ENCODE assay signal across 24 mouse cellular contexts in the genomic region with DNA sequence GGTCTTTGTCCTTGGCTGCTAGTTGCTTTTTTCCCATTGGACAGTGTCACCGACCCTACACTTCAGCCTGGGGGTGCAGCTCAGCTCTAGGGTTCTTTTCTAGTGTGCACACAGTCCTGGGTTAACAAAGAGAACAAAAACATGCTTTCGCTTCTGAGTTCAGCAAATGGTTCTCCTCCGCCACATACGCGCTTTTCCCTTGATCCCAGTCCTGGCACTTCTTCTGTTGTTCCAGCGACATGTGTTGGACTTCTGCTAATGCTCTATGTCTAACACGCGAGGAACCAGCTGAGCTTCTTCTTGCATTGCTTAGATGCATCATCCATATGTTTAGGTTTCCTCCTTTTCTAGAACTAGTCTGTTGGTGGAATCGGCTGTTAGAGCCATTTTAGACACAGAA. TPM values are rescaled to one million over a fixed set of nuclear protein-coding genes. Genes with fewer than 3 reads are reported as not detected.
DNase-seq lines count a peak whose midpoint lies in the region; ATAC-seq and TF ChIP-seq lines count a peak whose summit lies in the region.
"Had no signal": no experiment of that assay in that cellular context is flagged by ENCODE, and none has a peak within 500 bp of the region (broad histone marks: within the 10 kb centered on the region; RNA-seq: fewer than 3 reads in every experiment).

No protein-coding gene starts in this region.

- TF ChIP-seq CTCF in brain, embryonic 14.5 days (IDR thresholded peaks at IDR 0.05; ENCODE audit: borderline replicate concordance, extremely low read depth, insufficient read depth, insufficient read length), result no peak

- 0 out of 2 replicates have a peak, but pooled peaks cover 6% of the 10 kb centered on the region for H3K9me3 ChIP-seq in kidney, embryonic 14.5 days (ENCODE audit: control insufficient read depth, low read length)
- no peaks in the 10 kb centered on the region for H3K9me3 ChIP-seq in embryonic facial prominence, embryonic 14.5 days (ENCODE audit: control insufficient read depth, low read length)
- H3K9me3 ChIP-seq in stomach, embryonic 14.5 days (ENCODE audit: control insufficient read depth, low read depth, low read length), result no peaks in the 10 kb centered on the region
- H3K9me3 ChIP-seq: heart, embryonic 15.5 days; hindbrain, embryonic 15.5 days; intestine, embryonic 15.5 days; kidney, embryonic 15.5 days; limb, embryonic 12.5 days; midbrain, embryonic 13.5 days had no signal

- DNase-seq in kidney, postnatal 4 days, result peak; percentile 27 to 49
- DNase-seq in brain, embryonic 14.5 days (ENCODE audit: low read depth), result peak; percentile 38
- DNase-seq in embryonic facial prominence, embryonic 14.5 days (ENCODE audit: low spot score), result peak; percentile 69
- no peak for DNase-seq in embryo, embryonic 10 days (ENCODE audit: low spot score)
- DNase-seq in right cerebral cortex, postnatal 36 days (ENCODE audit: low spot score in 2 of 2), result no peak
- DNase-seq: adrenal gland, postnatal 36 days; cerebellum, adult 9-10 months; gastrocnemius, postnatal 10 days; heart, adult 2 months; heart, postnatal 4 days; thymus, adult 2 months had no signal

- H3K4me3 ChIP-seq in kidney, embryonic 14.5 days (ENCODE audit: low read length), result no peak overlapping the region
- H3K4me3 ChIP-seq in embryonic facial prominence, embryonic 14.5 days (ENCODE audit: low read depth, low read length), result no peak overlapping the region
- no peak overlapping the region for H3K4me3 ChIP-seq in stomach, embryonic 14.5 days (ENCODE audit: low read depth, low read length)
- H3K4me3 ChIP-seq: forebrain, embryonic 10.5 days; heart, adult 2 months; heart, embryonic 15.5 days; hindbrain, embryonic 15.5 days; intestine, embryonic 15.5 days; kidney, embryonic 15.5 days; left cerebral cortex, adult 2 months; limb, embryonic 12.5 days; midbrain, embryonic 13.5 days had no signal

- H3K36me3 ChIP-seq in kidney, embryonic 14.5 days (ENCODE audit: control insufficient read depth, insufficient read depth, low read length), result no peaks in the 10 kb centered on the region
- no peaks in the 10 kb centered on the region for H3K36me3 ChIP-seq in embryonic facial prominence, embryonic 14.5 days (ENCODE audit: control insufficient read depth, insufficient read depth, low read length)
- H3K36me3 ChIP-seq in stomach, embryonic 14.5 days (ENCODE audit: control insufficient read depth, insufficient read depth, low read length), result no peaks in the 10 kb centered on the region
- H3K36me3 ChIP-seq: forebrain, embryonic 10.5 days; heart, embryonic 15.5 days; hindbrain, embryonic 15.5 days; intestine, embryonic 15.5 days; kidney, embryonic 15.5 days; limb, embryonic 12.5 days; midbrain, embryonic 13.5 days had no signal

- no peak overlapping the region for H3K27ac ChIP-seq in kidney, embryonic 14.5 days (ENCODE audit: low read depth, low read length)
- H3K27ac ChIP-seq in embryonic facial prominence, embryonic 14.5 days (replicated peaks; ENCODE audit: low read depth, low read length), result peak overlapping the region; percentile 61; the same call in 1 of the 2 replicates
- peak overlapping the region; percentile 29; the same call in 1 of the 2 replicates for H3K27ac ChIP-seq in stomach, embryonic 14.5 days (ENCODE audit: low read length)
- H3K27ac ChIP-seq: forebrain, embryonic 10.5 days; heart, adult 2 months; heart, embryonic 15.5 days; hindbrain, embryonic 15.5 days; intestine, embryonic 15.5 days; kidney, embryonic 15.5 days; left cerebral cortex, adult 2 months; limb, embryonic 12.5 days; liver, embryonic 14.5 days; midbrain, embryonic 13.5 days had no signal

- WGBS in kidney, embryonic 14.5 days, result 80% methylated on average over 9 of the region's 9 CpGs
- 79% methylated on average over 9 of the region's 9 CpGs for WGBS in embryonic facial prominence, embryonic 14.5 days
- 78% methylated on average over 9 of the region's 9 CpGs for WGBS in stomach, embryonic 14.5 days

- no peak overlapping the region for H3K4me2 ChIP-seq in kidney, embryonic 14.5 days (replicated peaks; ENCODE audit: low read depth, low read length)
- H3K4me2 ChIP-seq in embryonic facial prominence, embryonic 14.5 days (ENCODE audit: low read depth, low read length), result no peak overlapping the region
- no peak overlapping the region for H3K4me2 ChIP-seq in stomach, embryonic 14.5 days (replicated peaks; ENCODE audit: low read depth, low read length)
- H3K4me2 ChIP-seq: heart, embryonic 15.5 days; hindbrain, embryonic 15.5 days; intestine, embryonic 15.5 days; kidney, embryonic 15.5 days; limb, embryonic 12.5 days; midbrain, embryonic 13.5 days had no signal

- no peak overlapping the region for H3K9ac ChIP-seq in kidney, embryonic 14.5 days (ENCODE audit: low read depth, low read length)
- H3K9ac ChIP-seq in embryonic facial prominence, embryonic 14.5 days (ENCODE audit: low read depth, low read length), result no peak overlapping the region
- no peak overlapping the region for H3K9ac ChIP-seq in stomach, embryonic 14.5 days (replicated peaks; ENCODE audit: low read depth, low read length)
- H3K9ac ChIP-seq: heart, embryonic 15.5 days; hindbrain, embryonic 15.5 days; intestine, embryonic 15.5 days; kidney, embryonic 15.5 days; limb, embryonic 12.5 days; liver, embryonic 14.5 days; midbrain, embryonic 13.5 days had no signal

- no peak for TF ChIP-seq POLR2A in brain, embryonic 14.5 days (IDR thresholded peaks at IDR 0.05; ENCODE audit: borderline replicate concordance, extremely low read depth, insufficient read depth, insufficient read length, poor library complexity, severe bottlenecking)

- ATAC-seq in kidney, embryonic 14.5 days (ENCODE audit: low FRiP score, low TSS enrichment), result no peak
- ATAC-seq in embryonic facial prominence, embryonic 14.5 days (ENCODE audit: low read depth), result no peak
- ATAC-seq in stomach, embryonic 14.5 days (ENCODE audit: insufficient number of reproducible peaks, insufficient read depth, low FRiP score, low read depth), result no peak; the same call in 1 of the 2 replicates
- ATAC-seq: intestine, embryonic 15.5 days; midbrain, embryonic 13.5 days had no signal

- H3K27me3 ChIP-seq in kidney, embryonic 14.5 days (ENCODE audit: control insufficient read depth, insufficient read depth, low read length), result no peaks in the 10 kb centered on the region
- H3K27me3 ChIP-seq in embryonic facial prominence, embryonic 14.5 days (replicated peaks; ENCODE audit: control insufficient read depth, insufficient read depth, low read length), result no peaks in the 10 kb centered on the region
- no peaks in the 10 kb centered on the region for H3K27me3 ChIP-seq in stomach, embryonic 14.5 days (ENCODE audit: control insufficient read depth, insufficient read depth, low read length)
- H3K27me3 ChIP-seq: heart, embryonic 15.5 days; hindbrain, embryonic 15.5 days; intestine, embryonic 15.5 days; kidney, embryonic 15.5 days; limb, embryonic 12.5 days; midbrain, embryonic 13.5 days had no signal

- H3K4me1 ChIP-seq in kidney, embryonic 14.5 days (ENCODE audit: control insufficient read depth, insufficient read depth, low read length), result no peaks in the 10 kb centered on the region
- H3K4me1 ChIP-seq in embryonic facial prominence, embryonic 14.5 days (ENCODE audit: control insufficient read depth, insufficient read depth, low read length), result peaks cover 3% of the 10 kb centered on the region; the same call in 1 of the 2 replicates
- H3K4me1 ChIP-seq in stomach, embryonic 14.5 days (ENCODE audit: control insufficient read depth, insufficient read depth, low read length), result no peaks in the 10 kb centered on the region
- H3K4me1 ChIP-seq: heart, embryonic 15.5 days; hindbrain, embryonic 15.5 days; intestine, embryonic 15.5 days; limb, embryonic 12.5 days; midbrain, embryonic 13.5 days had no signal

RNA-seq across cellular contexts. Expression of gene 1700012B07Rik, which starts 48.9 kb away (rescaled TPM):
- polyA plus RNA-seq in kidney, embryonic 14.5 days (2014; fragmentation: Nextera tagmentation; extraction: Ambion mirVana), result not detected in 2 replicates
- 0.15 TPM in 1 of 2 replicates, not detected in the other for polyA plus RNA-seq in brain, embryonic 14.5 days (2012; rRNA removed)
- polyA plus RNA-seq in embryonic facial prominence, embryonic 14.5 days (2014; fragmentation: Nextera tagmentation; extraction: Ambion mirVana), result not detected in 2 replicates
- not detected in 2 replicates for polyA plus RNA-seq in stomach, embryonic 14.5 days (2014; fragmentation: Nextera tagmentation; extraction: Ambion mirVana)
- polyA plus RNA-seq: cortical plate, adult 2 months; forebrain, embryonic 10.5 days; heart, adult 2 months; heart, embryonic 15.5 days; hindbrain, embryonic 15.5 days; intestine, embryonic 15.5 days; kidney, embryonic 15.5 days; limb, embryonic 12.5 days; midbrain, embryonic 13.5 days; neural tube, embryonic 14.5 days had no signal

Comparison
In these comparisons a context has a peak if more than half of its experiments do, and no peak if none do; other contexts are left out.
1. DNase-seq: peak in kidney, postnatal 4 days (2 of 2), brain, embryonic 14.5 days (single experiment) and embryonic facial prominence, embryonic 14.5 days (single experiment); none in embryo, embryonic 10 days (single experiment) and right cerebral cortex, postnatal 36 days (0 of 2).